1 mouse cellular context compared by ENCODE assay signal in genomic region chr6:72598791-72599557, GRCm38 (mm10).
TF ChIP-seq lines count a peak whose summit lies in the region.

No protein-coding gene starts in this region.

TF ChIP-seq in CH12.LX, 34 proteins besides CTCF, POLR2A, EP300 and RAD21 (continued from another document):
- no peak for TF ChIP-seq MEF2A (IDR thresholded peaks at IDR 0.05; ENCODE audit: borderline replicate concordance, low read depth, low read length)
